Mouse (Mus musculus) embryonic facial prominence, embryonic 14.5 days (tissue): ENCODE data around the gene Eif6. TPM values are rescaled to one million over a fixed set of nuclear protein-coding genes. Genes with fewer than 3 reads are reported as not detected.
"Not testable (repeated sequence)": the region's sequence is repeated elsewhere in the genome, so short reads cannot be mapped to it uniquely, and the experiment has no call there.

Experiments used
- ATAC-seq: fragments of 200-750 bp; cut with Nextera tagmentation; 2 replicates; pipeline ENCODE4 v1.8.0; 2017; ENCODE audit warnings: low read depth, moderate number of reproducible peaks, moderate TSS enrichment
- DNase-seq: peaks from one replicate; pipeline ENCODE4 v3.0.0-alpha.2; 2015; ENCODE audit warnings: low spot score
- H3K27ac ChIP-seq: fragments of 300-500 bp; sonication (generic); replicated peaks from 2 replicates; pipeline ENCODE4 v1.5.1; 2014; ENCODE audit warnings: low read depth, mild to moderate bottlenecking, low read length, moderate library complexity
- H3K27me3 ChIP-seq: fragments of 300-500 bp; sonication (generic); replicated peaks from 2 replicates; pipeline ENCODE4 v1.6.1; 2014; ENCODE audit warnings: low read length; ENCODE audit not compliant: control insufficient read depth, insufficient read depth
- H3K36me3 ChIP-seq: fragments of 300-500 bp; sonication (generic); 2 replicates; pipeline ENCODE4 v1.6.1; 2014; ENCODE audit warnings: low read length, mixed read lengths; ENCODE audit not compliant: control insufficient read depth, insufficient read depth
- H3K4me1 ChIP-seq: fragments of 300-500 bp; sonication (generic); 2 replicates; pipeline ENCODE4 v1.6.1; 2014; ENCODE audit warnings: antibody characterized with exemption, low read length; ENCODE audit not compliant: control insufficient read depth, insufficient read depth
- H3K4me2 ChIP-seq: fragments of 300-500 bp; sonication (generic); 2 replicates; pipeline ENCODE4 v1.6.1; 2014; ENCODE audit warnings: low read depth, mild to moderate bottlenecking, low read length, moderate library complexity, mixed read lengths
- H3K4me3 ChIP-seq: fragments of 300-500 bp; sonication (generic); 2 replicates; pipeline ENCODE4 v1.5.1; 2014; ENCODE audit warnings: low read depth, mild to moderate bottlenecking, low read length
- H3K9ac ChIP-seq: fragments of 300-500 bp; sonication (generic); 2 replicates; pipeline ENCODE4 v1.6.1; 2014; ENCODE audit warnings: low read depth, mild to moderate bottlenecking, low read length, moderate library complexity, mixed read lengths
- H3K9me3 ChIP-seq: fragments of 300-500 bp; sonication (generic); 2 replicates; pipeline ENCODE4 v1.6.1; 2016; ENCODE audit warnings: low read length; ENCODE audit not compliant: control insufficient read depth
- WGBS: fragments of 180-500 bp; shearing (Covaris S2); extraction: QIAGEN DNeasy Blood & Tissue Kit; methylation state at CpG from one replicate; pipeline ENCODE4 v1.1.7; 2014; 5-methylcytosine and 5-hydroxymethylcytosine counted together
- polyA plus RNA-seq: library from polyadenylated mRNA; unstranded; fragments of >200 nt; fragmentation: Nextera tagmentation; extraction: Ambion mirVana; gene quantifications from 2 replicates; pipeline ENCODE4 v1.2.1, GENCODE M21; 2014

Gene Eif6
- polyA plus RNA-seq, 1 experiment from 2014 or later, result 151 TPM

- no peaks in the 10 kb centered on the region for H3K27me3 ChIP-seq
- H3K9me3 ChIP-seq, result no peaks in the 10 kb centered on the region
- DNase-seq (peak; percentile 22), ATAC-seq (peak; percentile 71; the same call in 1 of the 2 replicates)
- H3K36me3 ChIP-seq, result no peaks in the 10 kb centered on the region
- H3K4me1 ChIP-seq, result no peaks in the 10 kb centered on the region
- no peak within 1 kb of the TSS; the same call in 1 of the 2 replicates for H3K4me2 ChIP-seq
- no peak within 1 kb of the TSS for H3K27ac ChIP-seq
- peak within 1 kb of the TSS; percentile 34; the same call in 1 of the 2 replicates for H3K9ac ChIP-seq
- 55% methylated on average over 8 of the region's 9 CpGs for WGBS
- H3K4me3 ChIP-seq, result no peak within 1 kb of the TSS; the same call in 1 of the 2 replicates
Observed at GRCm38 (mm10) chr2:155834732-155835131, 8.0 kb upstream of the Eif6 start, which contains the start of gene Fam83c. Gene Fam83c (minus strand): TSS chr2:155834854.

DNA sequence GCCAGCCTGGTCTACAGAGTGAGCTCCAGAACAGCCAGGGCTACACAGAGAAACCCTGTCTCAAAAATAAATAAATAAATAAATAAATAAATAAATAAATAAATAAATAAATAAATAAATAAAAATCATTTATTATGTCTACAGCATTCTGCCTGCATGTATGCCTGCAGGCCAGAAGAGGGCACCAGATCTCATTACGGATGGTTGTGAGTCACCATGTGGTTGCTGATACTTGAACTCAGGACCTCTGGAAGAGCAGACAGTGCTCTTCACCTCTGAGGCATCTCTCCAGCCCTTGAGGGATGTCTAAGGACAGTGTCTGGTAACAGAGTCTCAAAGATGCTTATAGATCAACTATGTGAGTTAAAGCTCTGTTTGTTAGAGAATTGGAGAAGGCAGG is 5.4 kb upstream of the Eif6 start:
- H3K9me3 ChIP-seq, H3K27me3 ChIP-seq, H3K36me3 ChIP-seq, H3K27ac ChIP-seq, DNase-seq, ATAC-seq, H3K4me2 ChIP-seq, H3K4me3 ChIP-seq, H3K4me1 ChIP-seq, H3K9ac ChIP-seq: not testable (repeated sequence)
- WGBS, result 72% methylated on average over 1 of the region's 1 CpGs

GRCm38 (mm10) chr2:155831302-155831701 is 4.6 kb upstream of the Eif6 start:
- Histone ChIP-seq H3K4me2 (no peak overlapping the region), H3K27me3 (no peaks in the 10 kb centered on the region), H3K4me1 (peaks cover 9% of the 10 kb centered on the region), H3K27ac (no peak overlapping the region), H3K4me3 (no peak overlapping the region), H3K36me3 (no peaks in the 10 kb centered on the region), H3K9ac (no peak overlapping the region), H3K9me3 (no peaks in the 10 kb centered on the region)
- WGBS, result 57% methylated on average over 9 of the region's 9 CpGs
- DNase-seq (no peak), ATAC-seq (no peak)

DNA sequence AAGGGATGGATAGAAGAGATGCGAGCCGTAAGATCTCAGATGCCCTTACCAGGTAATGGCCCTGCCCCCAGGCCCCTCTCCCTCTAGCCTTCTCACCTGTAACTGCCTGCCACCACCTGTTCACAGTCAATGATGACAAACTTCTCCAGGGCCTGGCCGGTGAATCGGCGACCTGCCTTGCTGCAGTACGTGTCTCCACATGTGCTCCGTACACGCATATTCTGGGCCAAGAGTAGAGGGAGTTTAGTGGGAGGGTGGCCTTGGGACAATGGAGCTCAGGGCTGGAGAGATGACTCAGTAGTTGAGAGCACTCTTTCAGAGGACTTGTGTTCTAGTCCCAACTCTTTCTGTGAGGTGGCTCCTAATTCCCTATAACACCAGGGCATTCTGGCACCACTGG is 4.1 kb upstream of the Eif6 start:
- Histone ChIP-seq H3K4me2 (no peak overlapping the region), H3K27ac (no peak overlapping the region), H3K4me3 (no peak overlapping the region), H3K27me3 (no peaks in the 10 kb centered on the region), H3K4me1 (peaks cover 9% of the 10 kb centered on the region), H3K36me3 (no peaks in the 10 kb centered on the region), H3K9me3 (no peaks in the 10 kb centered on the region), H3K9ac (no peak overlapping the region)
- DNase-seq (no peak), ATAC-seq (no peak)
- WGBS, result 97% methylated on average over 8 of the region's 8 CpGs

GRCm38 (mm10) chr2:155825904-155826629 is 658 bp downstream of the Eif6 start:
- no peak for DNase-seq
- H3K4me2 ChIP-seq, result peak overlapping the region; percentile 72
- peak overlapping the region; percentile 72 for H3K27ac ChIP-seq
- no peak for ATAC-seq
- WGBS, result 3% methylated on average over 40 of the region's 52 CpGs
- H3K27me3 ChIP-seq, result no peaks in the 10 kb centered on the region
- peaks cover 16% of the 10 kb centered on the region for H3K4me1 ChIP-seq
- peak overlapping the region; percentile 74 for H3K4me3 ChIP-seq
- H3K9ac ChIP-seq, result peak overlapping the region; percentile 82
- H3K9me3 ChIP-seq, result no peaks in the 10 kb centered on the region
- H3K36me3 ChIP-seq, result peaks cover 27% of the 10 kb centered on the region

- peaks cover 16% of the 10 kb centered on the region for H3K4me1 ChIP-seq
- no peak overlapping the region for H3K4me3 ChIP-seq
- no peaks in the 10 kb centered on the region for H3K9me3 ChIP-seq
- DNase-seq, result no peak
- 93% methylated on average over 8 of the region's 8 CpGs for WGBS
- H3K36me3 ChIP-seq, result peaks cover 43% of the 10 kb centered on the region
- H3K27ac ChIP-seq, result no peak overlapping the region
- no peak overlapping the region for H3K9ac ChIP-seq
- no peaks in the 10 kb centered on the region for H3K27me3 ChIP-seq
- no peak overlapping the region for H3K4me2 ChIP-seq
- ATAC-seq, result no peak
Observed at GRCm38 (mm10) chr2:155823722-155824121, 3.0 kb downstream of the Eif6 start.

DNA sequence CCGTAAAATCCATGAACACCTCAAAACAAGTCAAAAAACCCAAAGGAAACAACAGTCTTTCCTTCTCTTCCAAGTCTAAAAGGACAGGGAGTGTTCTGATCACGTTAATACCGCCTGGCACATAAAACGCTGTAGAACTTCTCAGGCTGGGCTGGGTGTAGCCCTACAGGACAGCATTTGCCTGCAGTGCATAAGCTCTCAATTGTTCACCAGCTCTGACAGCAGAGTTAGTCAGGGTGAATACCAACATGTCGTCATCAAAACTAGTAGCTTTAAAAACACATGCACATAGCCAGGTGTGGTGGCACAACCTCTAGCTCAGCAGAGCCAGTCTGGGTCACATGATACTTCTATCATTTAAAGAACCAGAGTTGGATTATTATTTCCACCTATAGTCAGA is 5.9 kb downstream of the Eif6 start:
- Histone ChIP-seq H3K27me3 (no peaks in the 10 kb centered on the region), H3K9me3 (no peaks in the 10 kb centered on the region), H3K9ac (no peak overlapping the region), H3K4me1 (peaks cover 13% of the 10 kb centered on the region; the same call in 1 of the 2 replicates), H3K4me3 (no peak overlapping the region), H3K27ac (no peak overlapping the region), H3K36me3 (peaks cover 43% of the 10 kb centered on the region), H3K4me2 (no peak overlapping the region)
- ATAC-seq, result no peak
- 93% methylated on average over 5 of the region's 5 CpGs for WGBS
- DNase-seq, result no peak

GRCm38 (mm10) chr2:155819449-155820251 is 7.1 kb downstream of the Eif6 start:
- Histone ChIP-seq H3K36me3 (peaks cover 43% of the 10 kb centered on the region), H3K27ac (peak overlapping the region; percentile 72), H3K4me3 (peak overlapping the region; percentile 57), H3K27me3 (no peaks in the 10 kb centered on the region), H3K9me3 (no peaks in the 10 kb centered on the region), H3K4me2 (peak overlapping the region; percentile 90), H3K9ac (no peak overlapping the region), H3K4me1 (0 out of 2 replicates have a peak, but pooled peaks cover 6% of the 10 kb centered on the region)
- 68% methylated on average over 6 of the region's 6 CpGs for WGBS
- DNase-seq (no peak), ATAC-seq (no peak)

DNA sequence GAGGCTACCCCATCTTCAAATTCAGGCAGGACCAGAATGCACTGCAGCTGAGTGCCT is 7.5 kb downstream of the Eif6 start, which contains the start of gene BC029722:
Gene BC029722, minus strand, starts transcription at position 35 of the 57 bp plus-strand sequence.
- ATAC-seq, result no peak
- H3K4me1 ChIP-seq, result 0 out of 2 replicates have a peak, but pooled peaks cover 6% of the 10 kb centered on the region
- H3K9me3 ChIP-seq, result no peaks in the 10 kb centered on the region
- peak within 1 kb of the TSS; percentile 90 for H3K4me2 ChIP-seq
- peak within 1 kb of the TSS; percentile 77 for H3K9ac ChIP-seq
- peak within 1 kb of the TSS; percentile 72 for H3K27ac ChIP-seq
- peak within 1 kb of the TSS; percentile 57 for H3K4me3 ChIP-seq
- no peak for DNase-seq
- H3K27me3 ChIP-seq, result no peaks in the 10 kb centered on the region
- peaks cover 43% of the 10 kb centered on the region for H3K36me3 ChIP-seq
